8 mouse cellular contexts compared by ENCODE assay signal in the genomic region with DNA sequence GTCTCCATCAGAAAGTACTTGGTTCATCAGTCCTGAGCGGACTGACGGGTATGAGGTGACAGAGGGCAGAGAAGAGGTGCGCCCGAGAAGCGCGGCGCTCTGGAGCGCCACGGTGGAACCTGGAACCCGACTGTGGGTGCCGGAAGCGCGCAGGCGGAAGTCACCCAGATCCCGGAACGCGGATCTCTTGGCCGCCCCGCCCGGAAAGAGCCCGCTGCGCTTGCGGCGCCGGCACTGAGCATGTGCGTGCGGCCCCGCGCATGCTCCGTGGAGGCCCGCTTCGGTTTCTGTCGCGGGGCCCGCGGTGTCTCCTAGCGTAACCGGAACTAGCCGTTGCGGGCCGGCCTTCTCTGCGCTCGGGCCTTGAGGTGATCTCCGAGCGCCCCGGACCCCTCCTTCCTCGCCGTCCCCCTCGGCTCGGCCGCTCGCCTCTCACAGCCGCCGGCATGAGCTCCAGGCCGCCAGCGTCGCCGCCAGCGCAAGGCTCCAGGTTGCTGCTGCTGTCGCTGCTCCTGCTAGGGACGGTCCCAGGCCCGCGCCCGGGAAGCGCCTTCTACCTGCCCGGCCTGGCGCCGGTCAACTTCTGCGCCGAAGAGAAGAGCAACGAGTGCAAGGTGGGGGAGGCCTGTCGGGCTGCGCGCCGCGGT. TPM values are rescaled to one million over a fixed set of nuclear protein-coding genes. Genes with fewer than 3 reads are reported as not detected.
A peak's percentile ranks its signal among the peaks of the same experiment; 100 is the strongest.
DNase-seq lines count a peak whose midpoint lies in the region; ATAC-seq and TF ChIP-seq lines count a peak whose summit lies in the region.

A gene (plus strand): TSS at position 217 of the 647 bp plus-strand sequence.

- no peaks in the 10 kb centered on the region for H3K9me3 ChIP-seq in hindbrain, embryonic 16.5 days (ENCODE audit: control insufficient read depth, low read length)

- peak within 1 kb of the TSS; percentile 99 for H3K9ac ChIP-seq in hindbrain, embryonic 16.5 days (ENCODE audit: low read depth, low read length)

- H3K4me2 ChIP-seq in hindbrain, embryonic 16.5 days (ENCODE audit: low read length), result peak within 1 kb of the TSS; percentile 83

- DNase-seq in WW6 (ENCODE audit: low read depth, low spot score), result peak; percentile 77
- DNase-seq in cerebellum, postnatal 4 days (ENCODE audit: low spot score in 2 of 2), result peak; percentile 87 to 91
- peak; percentile 93 for DNase-seq in gastrocnemius, adult 18-20 months (ENCODE audit: low spot score)
- DNase-seq in left cerebral cortex, adult 2 months (ENCODE audit: extremely low spot score in 1 of 2, low spot score in 2 of 2), result peak; percentile 95 to 96
- DNase-seq in right cerebral cortex, adult 2 months (ENCODE audit: low spot score in 2 of 2), result peak; percentile 92
- DNase-seq in urinary bladder, postnatal 14 days (ENCODE audit: low spot score), result peak; percentile 95

- 1% methylated on average over 57 of the region's 76 CpGs for WGBS in hindbrain, embryonic 16.5 days

- intact Hi-C loops in left cerebral cortex, adult 2 months (cut with DNase I), result loop anchor here (1.0 to 10.0 kb wide), 2 partner anchors 229 to 358 kb away; a partner anchor contains a TSS

- no peak; the same call in 1 of the 2 replicates for TF ChIP-seq CTCF in left cerebral cortex, adult 2 months (IDR thresholded peaks at IDR 0.05)

- H3K27me3 ChIP-seq in hindbrain, embryonic 16.5 days (replicated peaks; ENCODE audit: control insufficient read depth, insufficient read depth, low read length), result no peaks in the 10 kb centered on the region

- peak within 1 kb of the TSS; percentile 99 for H3K4me3 ChIP-seq in hindbrain, embryonic 16.5 days (ENCODE audit: low read length)
- H3K4me3 ChIP-seq in left cerebral cortex, adult 2 months, result peak within 1 kb of the TSS; percentile 97

- peaks cover 28% of the 10 kb centered on the region for H3K4me1 ChIP-seq in hindbrain, embryonic 16.5 days (ENCODE audit: control insufficient read depth, insufficient read depth, low read depth, low read length)

- no peaks in the 10 kb centered on the region for H3K36me3 ChIP-seq in hindbrain, embryonic 16.5 days (ENCODE audit: control insufficient read depth, insufficient read depth, low read length)

- ATAC-seq in hindbrain, embryonic 16.5 days, result peak; percentile 95
- ATAC-seq in megakaryocyte, adult 5-6 weeks (ENCODE audit: poor library complexity, severe bottlenecking), result peak; percentile 79

- H3K27ac ChIP-seq in hindbrain, embryonic 16.5 days (ENCODE audit: low read depth, low read length), result peak within 1 kb of the TSS; percentile 94
- H3K27ac ChIP-seq in left cerebral cortex, adult 2 months, result peak within 1 kb of the TSS; percentile 86

RNA-seq across cellular contexts. Expression of the gene that starts here (rescaled TPM):
- total RNA-seq in gastrocnemius, adult 18-20 months (2021), result 10 to 100 TPM; 64.4 to 65.5 TPM
- polyA plus RNA-seq in hindbrain, embryonic 16.5 days (2015; fragmentation: Nextera tagmentation; extraction: Ambion mirVana), result 117 and 122 TPM in 2 replicates
- total RNA-seq in left cerebral cortex, adult 2 months (2021), result 100 to 1,000 TPM; 105 to 110 TPM
- 93.2 and 94.6 TPM in 2 replicates for total RNA-seq in megakaryocyte, adult 5-6 weeks (2015)
- total RNA-seq in megakaryocyte, adult 5-6 weeks (2017), result 115 and 117 TPM in 2 replicates

Comparison
In these comparisons a context has a peak if more than half of its experiments do, and no peak if none do; other contexts are left out.
1. Peak in every context shown above with its lines: DNase-seq, ATAC-seq, H3K4me3 ChIP-seq and H3K27ac ChIP-seq.